Mouse (Mus musculus) limb, embryonic 15.5 days (tissue): ENCODE results near the gene Gemin2. TPM values are rescaled to one million over a fixed set of nuclear protein-coding genes. Genes with fewer than 3 reads are reported as not detected.

ENCODE experiments used
- polyA plus RNA-seq: library from polyadenylated mRNA; unstranded; fragments of >200 nt; fragmentation: Nextera tagmentation; extraction: Ambion mirVana; gene quantifications from 2 replicates; pipeline ENCODE4 v1.2.1, GENCODE M21; 2015

Gemin2 gene
- polyA plus RNA-seq, 1 experiment from 2014 or later = 25.7 TPM

Other genes starting within 250 kb of the Gemin2 start
- 105 and 107 TPM in 2 replicates for gene Sec23a, start 1.4 kb upstream of the Gemin2 start, polyA plus RNA-seq
- 83.1 and 84.9 TPM in 2 replicates for gene Trappc6b, start 48.1 kb downstream of the Gemin2 start, polyA plus RNA-seq
- gene Pnn, start 53.5 kb downstream of the Gemin2 start, polyA plus RNA-seq = 98.8 and 103 TPM in 2 replicates
- gene Mia2, start 82.4 kb downstream of the Gemin2 start, polyA plus RNA-seq = 63.0 and 68.1 TPM in 2 replicates
- gene Fbxo33, start 206.3 kb downstream of the Gemin2 start, polyA plus RNA-seq = 5.8 and 8.6 TPM in 2 replicates